Mouse (Mus musculus): ENCODE measurements around the gene Gm11077. TPM values are rescaled to one million over a fixed set of nuclear protein-coding genes. Genes with fewer than 3 reads are reported as not detected.
A peak's percentile ranks its signal among the peaks of the same experiment; 100 is the strongest.

The Gm11077 gene
- total and polyA plus RNA-seq, 2 experiments from 2014 or later: not detected

DNA sequence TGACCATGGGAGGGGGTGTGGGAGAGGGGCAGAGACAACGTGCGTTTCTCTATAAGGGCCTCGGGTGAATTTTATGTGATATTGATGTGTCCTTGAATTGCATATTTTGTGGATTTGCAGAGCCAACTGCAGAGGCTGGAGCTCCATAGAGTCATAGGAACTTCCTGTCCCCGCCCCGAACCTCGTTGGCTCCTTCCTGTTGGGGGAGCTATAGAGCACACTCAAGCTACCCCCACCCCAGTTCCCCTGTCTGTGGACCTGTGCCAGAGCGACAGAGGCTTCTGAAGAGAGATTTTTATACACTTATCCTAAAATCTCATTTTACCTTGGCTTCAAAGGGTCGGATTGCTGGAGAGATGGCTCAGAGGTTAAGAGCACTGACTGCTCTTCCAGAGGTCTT is 39.1 kb downstream of the Gm11077 start:
- H3K9me3 ChIP-seq (ENCODE audit: low read length): no peaks in the 10 kb centered on the region
- ATAC-seq (no peak), DNase-seq (ENCODE audit: low spot score) (no peak)
- whole genome bisulfite sequencing: 74% methylated on average over 8 of the region's 8 CpGs
- no peaks in the 10 kb centered on the region for H3K27me3 ChIP-seq (ENCODE audit: insufficient read depth, low read length)
- 0 out of 2 replicates have a peak, but pooled peaks have one; percentile 11 for TF ChIP-seq CTCF (IDR thresholded peaks at IDR 0.05; ENCODE audit: low read depth)
- no peak overlapping the region for H3K9ac ChIP-seq (replicated peaks; ENCODE audit: low read length)
- no peak overlapping the region for H3K4me3 ChIP-seq (ENCODE audit: low read length)
- H3K4me1 ChIP-seq (ENCODE audit: insufficient read depth, low read length): no peaks in the 10 kb centered on the region; the same call in 1 of the 2 replicates
- no peak overlapping the region for H3K27ac ChIP-seq
- no peaks in the 10 kb centered on the region for H3K36me3 ChIP-seq (ENCODE audit: insufficient read depth, low read length)
- H3K4me2 ChIP-seq (ENCODE audit: low read depth, low read length): no peak overlapping the region

GRCm38 (mm10) chr6:140768859-140769640 is 40.0 kb downstream of the Gm11077 start:
- Histone ChIP-seq H3K9ac (replicated peaks; ENCODE audit: low read length) (no peak overlapping the region), H3K4me3 (ENCODE audit: low read length) (no peak overlapping the region), H3K4me1 (ENCODE audit: insufficient read depth, low read length) (no peaks in the 10 kb centered on the region; the same call in 1 of the 2 replicates), H3K27me3 (ENCODE audit: insufficient read depth, low read length) (no peaks in the 10 kb centered on the region), H3K27ac (peak overlapping the region; percentile 20; the same call in 1 of the 2 replicates), H3K36me3 (ENCODE audit: insufficient read depth, low read length) (no peaks in the 10 kb centered on the region), H3K4me2 (ENCODE audit: low read depth, low read length) (peak overlapping the region; percentile 36), H3K9me3 (ENCODE audit: low read length) (no peaks in the 10 kb centered on the region)
- ATAC-seq (peak; percentile 82), DNase-seq (ENCODE audit: low spot score) (peak; percentile 61)
- WGBS: 13% methylated on average over 21 of the region's 21 CpGs
- TF ChIP-seq CTCF (IDR thresholded peaks at IDR 0.05; ENCODE audit: low read depth): peak; percentile 5; the same call in 1 of the 2 replicates

GRCm38 (mm10) chr6:140776274-140776673 is 47.2 kb downstream of the Gm11077 start:
- 92% methylated on average over 8 of the region's 8 CpGs for WGBS
- H3K4me2 ChIP-seq (ENCODE audit: low read depth, low read length): no peak overlapping the region
- H3K27me3 ChIP-seq (ENCODE audit: insufficient read depth, low read length): no peaks in the 10 kb centered on the region
- H3K4me3 ChIP-seq (ENCODE audit: low read length): no peak overlapping the region
- no peaks in the 10 kb centered on the region for H3K36me3 ChIP-seq (ENCODE audit: insufficient read depth, low read length)
- TF ChIP-seq CTCF (IDR thresholded peaks at IDR 0.05; ENCODE audit: low read depth): no peak
- H3K9me3 ChIP-seq (ENCODE audit: low read length): no peaks in the 10 kb centered on the region
- H3K9ac ChIP-seq (replicated peaks; ENCODE audit: low read length): no peak overlapping the region
- no peak for DNase-seq (ENCODE audit: low spot score)
- ATAC-seq: no peak
- no peak overlapping the region for H3K27ac ChIP-seq
- H3K4me1 ChIP-seq (ENCODE audit: insufficient read depth, low read length): no peaks in the 10 kb centered on the region

- no peak overlapping the region for H3K9ac ChIP-seq (replicated peaks; ENCODE audit: low read length)
- H3K27me3 ChIP-seq (ENCODE audit: insufficient read depth, low read length): no peaks in the 10 kb centered on the region
- WGBS: 96% methylated on average over 6 of the region's 6 CpGs
- H3K9me3 ChIP-seq (ENCODE audit: low read length): no peaks in the 10 kb centered on the region
- DNase-seq (ENCODE audit: low spot score): no peak
- H3K36me3 ChIP-seq (ENCODE audit: insufficient read depth, low read length): no peaks in the 10 kb centered on the region
- H3K4me1 ChIP-seq (ENCODE audit: insufficient read depth, low read length): no peaks in the 10 kb centered on the region
- no peak overlapping the region for H3K4me2 ChIP-seq (ENCODE audit: low read depth, low read length)
- no peak for TF ChIP-seq CTCF (IDR thresholded peaks at IDR 0.05; ENCODE audit: low read depth)
- no peak overlapping the region for H3K27ac ChIP-seq
- peak; percentile 35; the same call in 1 of the 2 replicates for ATAC-seq
- no peak overlapping the region for H3K4me3 ChIP-seq (ENCODE audit: low read length)
These were observed 53.4 kb downstream of the Gm11077 start for GRCm38 (mm10) chr6:140782524-140782923.

DNA sequence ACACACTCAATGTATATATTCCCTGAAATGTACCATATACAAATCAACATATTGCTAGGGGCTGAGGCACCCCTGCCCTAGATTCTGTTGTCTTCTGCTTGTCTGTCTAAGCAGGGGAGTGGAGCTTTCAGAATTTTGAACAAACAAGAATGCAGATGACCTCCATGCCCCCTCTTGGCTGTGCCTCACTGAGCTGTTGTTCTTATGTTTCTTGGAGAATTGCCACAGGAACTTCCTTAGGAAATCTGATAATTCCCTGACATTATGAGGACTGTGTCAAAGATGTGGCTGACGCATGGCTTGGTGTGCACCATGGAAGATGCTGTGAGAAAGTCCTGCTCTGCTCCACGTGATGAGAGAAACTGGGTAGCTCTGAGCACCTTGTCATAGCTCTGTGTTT is 57.0 kb downstream of the Gm11077 start:
- H3K9me3 ChIP-seq (ENCODE audit: low read length): no peaks in the 10 kb centered on the region
- no peak for ATAC-seq
- no peak overlapping the region for H3K4me2 ChIP-seq (ENCODE audit: low read depth, low read length)
- 65% methylated on average over 2 of the region's 2 CpGs for WGBS
- H3K9ac ChIP-seq (replicated peaks; ENCODE audit: low read length): no peak overlapping the region
- no peaks in the 10 kb centered on the region for H3K4me1 ChIP-seq (ENCODE audit: insufficient read depth, low read length)
- TF ChIP-seq CTCF (IDR thresholded peaks at IDR 0.05; ENCODE audit: low read depth): no peak
- H3K27ac ChIP-seq: no peak overlapping the region
- no peaks in the 10 kb centered on the region for H3K36me3 ChIP-seq (ENCODE audit: insufficient read depth, low read length)
- DNase-seq (ENCODE audit: low spot score): no peak
- no peak overlapping the region for H3K4me3 ChIP-seq (ENCODE audit: low read length)
- no peaks in the 10 kb centered on the region for H3K27me3 ChIP-seq (ENCODE audit: insufficient read depth, low read length)

- Histone ChIP-seq H3K4me3 (ENCODE audit: low read length) (no peak overlapping the region), H3K9ac (replicated peaks; ENCODE audit: low read length) (no peak overlapping the region), H3K4me2 (ENCODE audit: low read depth, low read length) (no peak overlapping the region), H3K4me1 (ENCODE audit: insufficient read depth, low read length) (no peaks in the 10 kb centered on the region), H3K27me3 (ENCODE audit: insufficient read depth, low read length) (no peaks in the 10 kb centered on the region), H3K27ac (no peak overlapping the region), H3K9me3 (ENCODE audit: low read length) (no peaks in the 10 kb centered on the region), H3K36me3 (ENCODE audit: insufficient read depth, low read length) (no peaks in the 10 kb centered on the region)
- DNase-seq (ENCODE audit: low spot score) (peak; percentile 33), ATAC-seq (peak; percentile 51; the same call in 1 of the 2 replicates)
- TF ChIP-seq CTCF (IDR thresholded peaks at IDR 0.05; ENCODE audit: low read depth): peak; percentile 49
- WGBS: 50% methylated on average over 3 of the region's 3 CpGs
These were observed 60.8 kb downstream of the Gm11077 start for GRCm38 (mm10) chr6:140789850-140790249.

GRCm38 (mm10) chr6:140793676-140794262 is 64.7 kb downstream of the Gm11077 start:
- no peak for DNase-seq (ENCODE audit: low spot score)
- no peaks in the 10 kb centered on the region for H3K9me3 ChIP-seq (ENCODE audit: low read length)
- no peak overlapping the region for H3K4me3 ChIP-seq (ENCODE audit: low read length)
- no peak for TF ChIP-seq CTCF (IDR thresholded peaks at IDR 0.05; ENCODE audit: low read depth)
- no peak overlapping the region for H3K9ac ChIP-seq (replicated peaks; ENCODE audit: low read length)
- no peaks in the 10 kb centered on the region for H3K4me1 ChIP-seq (ENCODE audit: insufficient read depth, low read length)
- H3K27me3 ChIP-seq (ENCODE audit: insufficient read depth, low read length): no peaks in the 10 kb centered on the region
- H3K36me3 ChIP-seq (ENCODE audit: insufficient read depth, low read length): no peaks in the 10 kb centered on the region
- no peak overlapping the region for H3K27ac ChIP-seq
- no peak for ATAC-seq
- 93% methylated on average over 6 of the region's 6 CpGs for WGBS
- H3K4me2 ChIP-seq (ENCODE audit: low read depth, low read length): no peak overlapping the region

Data from hindbrain, postnatal 0 days (tissue).